Mouse (Mus musculus): Measurements from ENCODE around the gene Klc1.

DNA sequence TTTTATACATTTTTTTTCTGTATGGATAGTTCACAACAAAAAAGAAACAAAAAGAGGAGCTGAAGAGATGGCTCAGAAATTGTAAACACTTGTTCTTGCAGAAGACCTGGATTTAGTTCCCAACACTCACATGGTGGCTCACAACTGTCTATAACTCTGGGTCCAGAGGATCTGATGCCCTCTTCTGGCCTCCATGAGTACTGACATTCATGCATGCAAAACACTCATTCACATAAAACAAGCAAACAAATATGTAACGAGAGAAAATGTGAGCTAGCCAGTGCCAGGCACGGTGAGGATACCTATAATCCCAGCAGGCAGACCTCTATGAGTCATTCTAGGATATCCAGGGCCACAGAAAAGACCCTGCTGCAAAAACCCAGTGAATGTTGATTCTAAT lies 92.6 kb downstream of the Klc1 start:
- TF ChIP-seq CTCF (IDR thresholded peaks at IDR 0.05; ENCODE audit: low read depth) (peak; percentile 59), EP300 (IDR thresholded peaks at IDR 0.05; ENCODE audit: low read depth) (no peak)

All from liver, postnatal 0 days (tissue).